7 mouse cellular contexts compared by ENCODE assay signal in genomic region chr13:13954931-13955330, GRCm38 (mm10). TPM values are rescaled to one million over a fixed set of nuclear protein-coding genes. Genes with fewer than 3 reads are reported as not detected.
DNase-seq lines count a peak whose midpoint lies in the region; ATAC-seq and TF ChIP-seq lines count a peak whose summit lies in the region.

No protein-coding gene starts in this region.

- peaks cover 23% of the 10 kb centered on the region; the same call in 1 of the 2 replicates for H3K4me1 ChIP-seq in E14TG2a.4 (replicated peaks; ENCODE audit: low read depth, low read length)
- 0 out of 2 replicates have a peak, but pooled peaks cover 7% of the 10 kb centered on the region for H3K4me1 ChIP-seq in kidney, postnatal 0 days (replicated peaks; ENCODE audit: insufficient read depth, low read length)
- peaks cover 11% of the 10 kb centered on the region; the same call in 1 of the 2 replicates for H3K4me1 ChIP-seq in lung, postnatal 0 days (ENCODE audit: insufficient read depth, low read depth, low read length)

- no peak for TF ChIP-seq EP300 in lung, postnatal 0 days (IDR thresholded peaks at IDR 0.05)

- DNase-seq in embryo, embryonic 11 days, result peak; percentile 64
- peak; percentile 23 for DNase-seq in heart, adult 8-10 months (ENCODE audit: low spot score)
- peak; percentile 38 for DNase-seq in kidney, postnatal 0 days (ENCODE audit: low spot score)
- DNase-seq in lung, postnatal 0 days (ENCODE audit: low spot score), result peak; percentile 68
- peak; percentile 33 for DNase-seq in right cerebral cortex, postnatal 14 days

- TF ChIP-seq CTCF in C2C12 (IDR thresholded peaks at IDR 0.05; ENCODE audit: control insufficient read depth, insufficient read depth, insufficient read length) (no peak), E14TG2a.4 (conservative IDR thresholded peaks at IDR 0.05; ENCODE audit: low read length) (no peak)
- TF ChIP-seq CTCF in kidney, postnatal 0 days (IDR thresholded peaks at IDR 0.05; ENCODE audit: low read depth), result no peak
- no peak for TF ChIP-seq CTCF in lung, postnatal 0 days (IDR thresholded peaks at IDR 0.05)

- peak overlapping the region; percentile 86 for H3ac ChIP-seq in C2C12 (ENCODE audit: control insufficient read depth, insufficient read length, low read depth)

- peaks cover 20% of the 10 kb centered on the region for H3K36me3 ChIP-seq in C2C12 (ENCODE audit: control insufficient read depth, insufficient read depth)
- peaks cover 30% of the 10 kb centered on the region for H3K36me3 ChIP-seq in E14TG2a.4 (ENCODE audit: insufficient read depth, low read length)
- H3K36me3 ChIP-seq in kidney, postnatal 0 days (ENCODE audit: insufficient read depth, low read length), result no peaks in the 10 kb centered on the region
- H3K36me3 ChIP-seq in lung, postnatal 0 days (ENCODE audit: insufficient read depth, low read length), result no peaks in the 10 kb centered on the region

- no peaks in the 10 kb centered on the region for H3K9me3 ChIP-seq in E14TG2a.4 (ENCODE audit: low read length)
- H3K9me3 ChIP-seq in kidney, postnatal 0 days (replicated peaks; ENCODE audit: low read length), result no peaks in the 10 kb centered on the region
- H3K9me3 ChIP-seq in lung, postnatal 0 days (ENCODE audit: low read length), result no peaks in the 10 kb centered on the region

- peak overlapping the region; percentile 90 for H3K4me2 ChIP-seq in kidney, postnatal 0 days (ENCODE audit: low read length)
- peak overlapping the region; percentile 87 for H3K4me2 ChIP-seq in lung, postnatal 0 days (replicated peaks; ENCODE audit: low read depth, low read length)

- H3K27ac ChIP-seq in kidney, postnatal 0 days, result peak overlapping the region; percentile 75
- H3K27ac ChIP-seq in lung, postnatal 0 days (ENCODE audit: low read length), result peak overlapping the region; percentile 91

- under 1% methylated on average over 29 of the region's 29 CpGs for WGBS in kidney, postnatal 0 days
- under 1% methylated on average over 29 of the region's 29 CpGs for WGBS in lung, postnatal 0 days

- H3K79me2 ChIP-seq in C2C12 (ENCODE audit: control insufficient read depth, insufficient read depth), result peaks cover 50% of the 10 kb centered on the region

- peak overlapping the region; percentile 80 for H3K9ac ChIP-seq in kidney, postnatal 0 days (ENCODE audit: low read depth, low read length)
- H3K9ac ChIP-seq in lung, postnatal 0 days (replicated peaks; ENCODE audit: low read depth), result peak overlapping the region; percentile 58

- ATAC-seq in kidney, postnatal 0 days (replicated peaks; ENCODE audit: low FRiP score, low read depth), result no peak
- ATAC-seq in lung, postnatal 0 days, result peak; percentile 27

- peak overlapping the region; percentile 64 for H3K4me3 ChIP-seq in C2C12 (ENCODE audit: insufficient read depth, poor library complexity, severe bottlenecking)
- peak overlapping the region; percentile 98 for H3K4me3 ChIP-seq in E14TG2a.4 (replicated peaks; ENCODE audit: low read length)
- H3K4me3 ChIP-seq in kidney, postnatal 0 days (replicated peaks; ENCODE audit: low read depth, low read length), result peak overlapping the region; percentile 95
- peak overlapping the region; percentile 90 for H3K4me3 ChIP-seq in lung, postnatal 0 days (ENCODE audit: low read depth, low read length)

- H3K27me3 ChIP-seq in C2C12 (ENCODE audit: control insufficient read depth, insufficient read depth, insufficient read length) (no peaks in the 10 kb centered on the region), E14TG2a.4 (ENCODE audit: insufficient read depth, low read length) (no peaks in the 10 kb centered on the region)
- H3K27me3 ChIP-seq in kidney, postnatal 0 days (ENCODE audit: insufficient read depth, low read length), result no peaks in the 10 kb centered on the region
- H3K27me3 ChIP-seq in lung, postnatal 0 days (replicated peaks; ENCODE audit: insufficient read depth, low read length), result no peaks in the 10 kb centered on the region

- H3K79me3 ChIP-seq in C2C12 (ENCODE audit: low read depth), result peaks cover 42% of the 10 kb centered on the region

TF ChIP-seq in C2C12, 6 proteins besides CTCF, POLR2A, EP300 and RAD21:
- TF ChIP-seq USF1 (IDR thresholded peaks at IDR 0.05; ENCODE audit: low read depth) (no peak), MYOG (IDR thresholded peaks at IDR 0.05; ENCODE audit: control insufficient read depth, extremely low read depth, insufficient read length) (no peak), MAX (IDR thresholded peaks at IDR 0.05) (no peak), FOSL1 (IDR thresholded peaks at IDR 0.05; ENCODE audit: insufficient read depth, low read length, poor library complexity, severe bottlenecking) (no peak), MYOD1 (IDR thresholded peaks at IDR 0.05; ENCODE audit: control insufficient read depth, insufficient read length, low read depth) (no peak), CEBPB (IDR thresholded peaks at IDR 0.05; ENCODE audit: low read depth) (no peak)

RNA-seq across cellular contexts. Expression of gene B3galnt2, which starts 0.7 kb away (rescaled TPM):
- 16.8 TPM for polyA plus RNA-seq in C2C12 (2012; fragmentation: generic; extraction: Trizol)
- 10 to 100 TPM; 25.6 to 33.4 (median 29.0) TPM for total RNA-seq in heart, adult 8-10 months (2022)
- polyA plus RNA-seq in kidney, postnatal 0 days (2015; fragmentation: Nextera tagmentation; extraction: Ambion mirVana), result 22.5 and 24.8 TPM in 2 replicates
- 19.4 and 20.3 TPM in 2 replicates for polyA plus RNA-seq in lung, postnatal 0 days (2015; fragmentation: Nextera tagmentation; extraction: Ambion mirVana)
